ENCODE assay signal across 24 mouse cellular contexts in the genomic region with DNA sequence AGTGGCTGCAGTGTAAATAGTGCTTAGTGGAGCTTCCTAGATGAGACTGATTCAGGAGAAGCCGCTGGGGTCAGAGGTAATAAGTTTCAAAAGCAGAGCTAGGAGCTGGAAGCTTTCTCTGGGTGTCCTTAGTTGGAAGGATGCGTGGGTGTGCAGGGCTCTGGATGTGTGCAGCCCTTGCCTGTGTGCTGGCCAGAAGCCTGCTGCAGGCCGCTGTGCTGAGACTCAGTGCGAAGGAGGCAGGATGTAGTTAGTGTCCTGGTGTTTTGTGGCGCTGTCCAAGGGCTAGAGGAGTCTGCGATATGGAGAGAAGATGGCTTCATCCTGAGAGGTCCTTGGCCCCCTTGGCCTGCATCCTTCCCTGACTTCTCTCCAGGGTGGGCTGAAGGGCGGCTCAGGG.
DNase-seq lines count a peak whose midpoint lies in the region; ATAC-seq and TF ChIP-seq lines count a peak whose summit lies in the region.
"Had no signal": no experiment of that assay in that cellular context is flagged by ENCODE, and none has a peak within 500 bp of the region (broad histone marks: within the 10 kb centered on the region; RNA-seq: fewer than 3 reads in every experiment).

No protein-coding gene starts in this region.

- no peaks in the 10 kb centered on the region for H3K9me3 ChIP-seq in heart, postnatal 0 days (replicated peaks; ENCODE audit: control insufficient read depth, low read length)
- H3K9me3 ChIP-seq in liver, embryonic 16.5 days (replicated peaks; ENCODE audit: control insufficient read depth, low read length), result no peaks in the 10 kb centered on the region
- no peaks in the 10 kb centered on the region for H3K9me3 ChIP-seq in midbrain, embryonic 16.5 days (replicated peaks; ENCODE audit: control insufficient read depth, low read length, poor library complexity, severe bottlenecking)
- H3K9me3 ChIP-seq: forebrain, embryonic 13.5 days; limb, embryonic 12.5 days; liver, embryonic 12.5 days; neural tube, embryonic 15.5 days had no signal

- no peaks in the 10 kb centered on the region for H3K4me1 ChIP-seq in heart, postnatal 0 days (ENCODE audit: control insufficient read depth, insufficient read depth)
- no peaks in the 10 kb centered on the region for H3K4me1 ChIP-seq in liver, embryonic 16.5 days (ENCODE audit: control insufficient read depth, low read depth, low read length)
- 0 out of 2 replicates have a peak, but pooled peaks cover 2% of the 10 kb centered on the region for H3K4me1 ChIP-seq in midbrain, embryonic 16.5 days (ENCODE audit: control insufficient read depth, insufficient read depth, low read length)
- H3K4me1 ChIP-seq: limb, embryonic 12.5 days; liver, embryonic 12.5 days had no signal

- no peak overlapping the region for H3K4me3 ChIP-seq in heart, postnatal 0 days (ENCODE audit: low read depth, low read length)
- H3K4me3 ChIP-seq in liver, embryonic 16.5 days (ENCODE audit: low read depth, low read length), result no peak overlapping the region
- no peak overlapping the region for H3K4me3 ChIP-seq in midbrain, embryonic 16.5 days (ENCODE audit: low read depth, low read length)
- H3K4me3 ChIP-seq: forebrain, embryonic 13.5 days; limb, embryonic 12.5 days; liver, embryonic 12.5 days; neural tube, embryonic 15.5 days had no signal

- H3K27me3 ChIP-seq in heart, postnatal 0 days (ENCODE audit: control insufficient read depth, insufficient read depth, low read length), result no peaks in the 10 kb centered on the region
- no peaks in the 10 kb centered on the region for H3K27me3 ChIP-seq in liver, embryonic 16.5 days (ENCODE audit: control insufficient read depth, insufficient read depth, low read depth, low read length)
- H3K27me3 ChIP-seq in midbrain, embryonic 16.5 days (ENCODE audit: control insufficient read depth, insufficient read depth, low read depth, low read length), result no peaks in the 10 kb centered on the region
- H3K27me3 ChIP-seq: forebrain, embryonic 13.5 days; limb, embryonic 12.5 days; liver, embryonic 12.5 days; neural tube, embryonic 15.5 days; Patski had no signal

- no peak overlapping the region for H3K27ac ChIP-seq in heart, postnatal 0 days (ENCODE audit: low read depth)
- H3K27ac ChIP-seq in liver, embryonic 16.5 days (ENCODE audit: low read length), result no peak overlapping the region
- H3K27ac ChIP-seq in midbrain, embryonic 16.5 days (ENCODE audit: low read length), result no peak overlapping the region
- H3K27ac ChIP-seq: forebrain, embryonic 13.5 days; limb, embryonic 12.5 days; liver, embryonic 12.5 days had no signal

- WGBS in heart, postnatal 0 days, result 61% methylated on average over 7 of the region's 7 CpGs
- 68% methylated on average over 7 of the region's 7 CpGs for WGBS in liver, embryonic 16.5 days (ENCODE audit: insufficient replicate concordance)
- 91% methylated on average over 7 of the region's 7 CpGs for WGBS in midbrain, embryonic 16.5 days

- no peak overlapping the region for H3K9ac ChIP-seq in heart, postnatal 0 days (replicated peaks; ENCODE audit: low read depth, low read length)
- H3K9ac ChIP-seq in liver, embryonic 16.5 days (ENCODE audit: low read depth, low read length), result no peak overlapping the region
- H3K9ac ChIP-seq in midbrain, embryonic 16.5 days (ENCODE audit: low read depth, low read length), result 0 out of 2 replicates have a peak overlapping the region, but pooled peaks have one; percentile 15
- H3K9ac ChIP-seq: forebrain, embryonic 13.5 days; limb, embryonic 12.5 days; liver, embryonic 12.5 days; neural tube, embryonic 15.5 days had no signal

- no peak for TF ChIP-seq CTCF in heart, postnatal 0 days (IDR thresholded peaks at IDR 0.05; ENCODE audit: low read depth)

- peaks cover 57% of the 10 kb centered on the region for H3K36me3 ChIP-seq in heart, postnatal 0 days (replicated peaks; ENCODE audit: control insufficient read depth, insufficient read depth, low read length)
- H3K36me3 ChIP-seq in liver, embryonic 16.5 days (ENCODE audit: control insufficient read depth, insufficient read depth), result no peaks in the 10 kb centered on the region
- peaks cover 24% of the 10 kb centered on the region for H3K36me3 ChIP-seq in midbrain, embryonic 16.5 days (ENCODE audit: control insufficient read depth, insufficient read depth, low read length)

- no peak for TF ChIP-seq EP300 in heart, postnatal 0 days (IDR thresholded peaks at IDR 0.05; ENCODE audit: low read depth)

- DNase-seq in frontal cortex, adult 2 months (ENCODE audit: extremely low spot score in 1 of 2, low spot score in 1 of 2), result no peak
- DNase-seq in heart, postnatal 0 days (ENCODE audit: low spot score), result peak; percentile 12
- DNase-seq in heart, postnatal 4 days, result no peak
- DNase-seq in liver, result no peak
- no peak for DNase-seq in kidney, postnatal 25 days
- DNase-seq: adrenal gland, postnatal 36 days; cerebellum, adult 11 months; cerebellum, adult 9-11 months; gastrocnemius, postnatal 14 days; heart, adult 18-20 months; kidney, adult 2 months; kidney, postnatal 10 days; lung, adult 2 months; lung, postnatal 14 days; thymus, adult 18-20 months; thymus, postnatal 36 days had no signal

- ATAC-seq in frontal cortex, adult (ENCODE audit: low TSS enrichment), result peak; percentile 60; the same call in 1 of the 2 replicates
- ATAC-seq in heart, postnatal 0 days (ENCODE audit: insufficient read depth, low read depth), result peak; percentile 25; the same call in 1 of the 2 replicates
- 0 out of 2 replicates have a peak, but pooled peaks have one; percentile 7 for ATAC-seq in liver, embryonic 16.5 days (ENCODE audit: low read depth)
- ATAC-seq in midbrain, embryonic 16.5 days, result no peak
- ATAC-seq: forebrain, embryonic 13.5 days; liver, embryonic 12.5 days; Patski had no signal

- no peak overlapping the region for H3K4me2 ChIP-seq in heart, postnatal 0 days (ENCODE audit: low read depth, low read length)
- no peak overlapping the region for H3K4me2 ChIP-seq in liver, embryonic 16.5 days (ENCODE audit: low read depth, low read length)
- no peak overlapping the region for H3K4me2 ChIP-seq in midbrain, embryonic 16.5 days (ENCODE audit: low read length)
- H3K4me2 ChIP-seq: forebrain, embryonic 13.5 days; limb, embryonic 12.5 days; liver, embryonic 12.5 days; neural tube, embryonic 15.5 days had no signal
